Mouse (Mus musculus): ENCODE measurements around the gene Il12b. TPM values are rescaled to one million over a fixed set of nuclear protein-coding genes. Genes with fewer than 3 reads are reported as not detected.
"Not testable (repeated sequence)": the region's sequence is repeated elsewhere in the genome, so short reads cannot be mapped to it uniquely, and the experiment has no call there.

The Il12b gene
- polyA plus RNA-seq, 1 experiment from 2014 or later, result not detected

- Histone ChIP-seq H3K27ac (replicated peaks) (no peak overlapping the region), H3K9ac (replicated peaks) (no peak overlapping the region), H3K9me3 (replicated peaks) (no peaks in the 10 kb centered on the region), H3K4me3 (replicated peaks) (no peak overlapping the region), H3K4me2 (no peak overlapping the region), H3K4me1 (no peaks in the 10 kb centered on the region), H3K27me3 (replicated peaks) (no peaks in the 10 kb centered on the region), H3K36me3 (peaks cover 15% of the 10 kb centered on the region; the same call in 1 of the 2 replicates)
- ATAC-seq (ENCODE audit: low FRiP score), result no peak
Measured at GRCm38 (mm10) chr11:44451046-44451445, 51.2 kb downstream of the Il12b start.

GRCm38 (mm10) chr11:44452016-44452415 lies 52.2 kb downstream of the Il12b start:
- H3K27ac ChIP-seq (replicated peaks); H3K4me1 ChIP-seq; H3K4me3 ChIP-seq (replicated peaks); H3K4me2 ChIP-seq; ATAC-seq (ENCODE audit: low FRiP score); H3K27me3 ChIP-seq (replicated peaks); H3K9ac ChIP-seq (replicated peaks); H3K9me3 ChIP-seq (replicated peaks): not testable (repeated sequence)
- peaks cover 20% of the 10 kb centered on the region for H3K36me3 ChIP-seq
- 95% methylated on average over 5 of the region's 5 CpGs for WGBS

- Histone ChIP-seq H3K9me3 (replicated peaks) (no peaks in the 10 kb centered on the region), H3K36me3 (peaks cover 30% of the 10 kb centered on the region), H3K9ac (replicated peaks) (no peak overlapping the region), H3K27ac (replicated peaks) (no peak overlapping the region), H3K4me2 (no peak overlapping the region), H3K27me3 (replicated peaks) (no peaks in the 10 kb centered on the region), H3K4me3 (replicated peaks) (no peak overlapping the region), H3K4me1 (no peaks in the 10 kb centered on the region)
- ATAC-seq (ENCODE audit: low FRiP score), result 0 out of 2 replicates have a peak, but pooled peaks have one; percentile 38
- 54% methylated on average over 2 of the region's 2 CpGs for WGBS
Measured at GRCm38 (mm10) chr11:44453423-44453822, 53.6 kb downstream of the Il12b start.

- no peak overlapping the region for H3K27ac ChIP-seq (replicated peaks)
- H3K4me2 ChIP-seq, result no peak overlapping the region
- no peak for ATAC-seq (ENCODE audit: low FRiP score)
- H3K36me3 ChIP-seq, result peaks cover 48% of the 10 kb centered on the region
- no peak overlapping the region for H3K9ac ChIP-seq (replicated peaks)
- H3K4me3 ChIP-seq (replicated peaks), result no peak overlapping the region
- no peaks in the 10 kb centered on the region for H3K9me3 ChIP-seq (replicated peaks)
- WGBS, result 83% methylated on average over 6 of the region's 6 CpGs
- H3K4me1 ChIP-seq, result no peaks in the 10 kb centered on the region
- no peaks in the 10 kb centered on the region for H3K27me3 ChIP-seq (replicated peaks)
Measured at GRCm38 (mm10) chr11:44461493-44461892, 61.6 kb downstream of the Il12b start.

Other genes with a start within 250 kb of the Il12b start
- gene Ublcp1, start 70.4 kb downstream of the Il12b start, polyA plus RNA-seq (2015; fragmentation: Nextera tagmentation; extraction: Ambion mirVana), result 60.5 and 61.7 TPM in 2 replicates
- gene Rnf145, start 118.9 kb downstream of the Il12b start, polyA plus RNA-seq (2015; fragmentation: Nextera tagmentation; extraction: Ambion mirVana), result 99.5 and 112 TPM in 2 replicates
- gene Ebf1, start 217.3 kb downstream of the Il12b start, polyA plus RNA-seq (2015; fragmentation: Nextera tagmentation; extraction: Ambion mirVana), result 157 and 168 TPM in 2 replicates